Mouse (Mus musculus) heart, postnatal 10 days (tissue): ENCODE data around the gene Cenpa. TPM values are rescaled to one million over a fixed set of nuclear protein-coding genes. Genes with fewer than 3 reads are reported as not detected.
"Not testable (repeated sequence)": the region's sequence is repeated elsewhere in the genome, so short reads cannot be mapped to it uniquely, and the experiment has no call there.

Experiments
- DNase-seq, 2 experiments: peaks; one replicate each; pipeline ENCODE4 v3.0.0; 2021
- intact Hi-C: fragments of 180-260 bp; cut with DNase I; formaldehyde crosslinking; loops from one replicate; pipeline ENCODE4 v1.15.1; 2025
- total RNA-seq, 2 experiments: library from RNA; stranded (reverse); gene quantifications; 2 replicates each; pipeline ENCODE4 v1.2.3; 2021

Gene Cenpa
- total RNA-seq, 2 experiments from 2014 or later, result 85.5 to 86.1 TPM

DNA sequence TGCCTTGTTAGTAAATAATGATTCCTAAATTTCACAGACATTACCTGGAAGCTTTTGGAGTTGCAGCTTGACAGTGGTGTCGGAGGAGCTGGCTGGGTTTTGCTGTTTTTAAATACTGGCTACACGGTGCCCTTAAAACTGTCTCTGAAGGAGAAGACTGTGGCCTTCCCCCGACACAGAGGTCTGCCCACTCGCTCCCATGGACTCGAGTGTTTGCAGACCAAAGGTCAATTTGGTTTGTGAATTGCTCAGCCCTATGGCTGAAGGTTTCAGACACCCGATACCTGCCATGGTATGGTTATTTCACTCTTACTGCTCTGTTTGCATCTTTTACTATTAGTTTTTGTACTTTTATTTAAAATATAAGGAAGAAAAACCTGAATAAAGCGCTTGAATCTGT lies 7.4 kb downstream of the Cenpa start:
- intact Hi-C loops, result no loop called here

GRCm38 (mm10) chr5:30676800-30677199 lies 10.2 kb downstream of the Cenpa start:
- no peak for DNase-seq
- intact Hi-C loops, result no loop called here

More for the DNA sequence above, 7.4 kb downstream of the Cenpa start:
- DNase-seq, result no peak

DNA sequence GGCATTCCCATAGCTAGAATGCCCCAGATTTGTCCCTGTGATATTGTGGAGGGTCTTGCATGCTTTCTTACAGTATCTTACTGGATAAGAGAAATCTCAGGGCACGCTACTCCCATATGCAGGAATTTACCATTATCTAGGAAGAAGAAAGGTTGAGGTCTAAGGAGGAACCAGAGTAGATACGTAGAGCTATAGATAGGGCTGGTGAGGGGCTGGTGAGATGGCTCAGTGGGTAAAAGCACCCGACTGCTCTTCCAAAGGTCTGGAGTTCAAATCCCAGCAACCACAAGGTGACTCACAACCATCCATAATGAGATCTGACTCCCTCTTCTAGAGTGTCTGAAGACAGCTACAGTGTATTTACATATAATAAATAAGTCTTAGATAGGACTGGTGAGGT lies 11.5 kb downstream of the Cenpa start:
- DNase-seq, intact Hi-C loops: not testable (repeated sequence)

GRCm38 (mm10) chr5:30678722-30679296 lies 12.2 kb downstream of the Cenpa start:
- intact Hi-C loops, result no loop called here
- no peak for DNase-seq

DNA sequence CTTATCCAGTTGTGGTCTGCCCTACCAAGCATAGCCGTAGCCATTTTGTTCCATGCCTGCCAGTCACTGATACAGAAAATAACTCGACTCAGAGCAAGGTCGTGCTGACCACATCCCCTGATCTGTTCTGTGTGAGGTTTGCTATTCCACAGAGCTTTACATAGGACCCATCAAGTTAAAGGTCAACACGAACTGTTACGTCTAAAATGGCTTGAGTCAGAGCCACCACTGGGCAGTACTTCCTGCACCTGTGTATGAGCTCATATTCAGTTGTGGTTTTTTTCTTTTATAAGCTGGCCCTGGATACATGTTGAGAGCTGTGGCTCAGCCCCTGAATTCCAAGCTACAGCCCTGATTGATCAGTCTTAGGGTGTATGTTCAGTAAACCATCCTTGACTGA lies 13.0 kb downstream of the Cenpa start:
- DNase-seq, result no peak
- intact Hi-C loops, result no loop called here

DNA sequence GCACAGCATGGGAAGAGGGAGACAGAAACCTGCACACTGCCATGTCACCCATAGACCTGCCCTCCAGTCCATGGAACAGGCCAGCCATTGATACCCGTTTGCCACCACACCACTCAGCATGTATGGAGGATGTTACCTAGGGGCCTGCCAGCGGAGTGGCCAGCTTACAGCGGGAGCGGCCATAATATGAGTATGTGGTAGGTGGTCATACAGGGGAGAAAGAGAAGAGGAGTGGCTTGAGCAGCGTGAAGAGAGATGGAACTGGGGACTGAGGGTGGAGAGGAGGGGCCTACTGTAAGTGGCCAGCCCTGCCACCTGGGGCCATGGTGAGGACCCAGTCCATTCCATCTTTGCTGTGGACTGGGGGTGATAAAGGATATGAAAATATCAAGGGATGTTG lies 15.4 kb downstream of the Cenpa start:
- intact Hi-C loops, result loop anchor here (5.0 kb wide), 1 partner anchor 165 kb away; no protein-coding TSS in a partner anchor

DNA sequence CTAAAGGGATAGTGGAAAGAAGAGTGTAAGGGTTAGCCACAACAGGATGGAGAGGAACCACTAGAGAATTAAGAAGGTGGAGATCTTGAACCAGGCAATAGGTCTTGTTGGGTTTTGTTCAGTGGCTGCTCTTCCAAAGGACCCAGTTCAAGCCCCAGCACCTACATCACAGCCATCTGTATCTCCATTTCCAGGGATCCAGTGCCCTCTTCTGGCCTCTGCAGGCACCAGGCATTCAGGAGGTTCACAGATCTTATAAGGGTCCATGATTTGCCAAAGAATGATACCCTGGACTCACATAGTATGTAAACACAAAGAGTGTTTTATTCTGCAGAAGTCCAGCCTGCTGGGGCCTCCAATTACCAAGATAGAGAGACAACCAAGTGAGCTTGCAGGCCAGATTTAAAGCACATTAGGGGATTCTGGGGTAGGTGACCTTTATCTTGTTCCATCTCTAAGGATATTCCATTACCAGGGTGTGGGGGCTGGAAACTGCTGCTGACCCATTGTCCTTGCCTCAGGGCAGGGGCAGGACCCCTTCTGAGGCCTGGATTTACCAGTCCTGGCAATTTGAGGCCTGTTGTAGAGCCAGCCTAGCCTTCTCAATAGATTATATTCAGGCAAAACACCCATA lies 16.5 kb downstream of the Cenpa start:
- no peak for DNase-seq
- intact Hi-C loops, result loop anchor here (5.0 kb wide), 1 partner anchor 166 kb away; no protein-coding TSS in a partner anchor

More for the DNA sequence above, 15.4 kb downstream of the Cenpa start:
- DNase-seq, result no peak

GRCm38 (mm10) chr5:30683993-30684392 lies 17.4 kb downstream of the Cenpa start:
- intact Hi-C loops, result loop anchor here (5.0 kb wide), 1 partner anchor 167 kb away; no protein-coding TSS in a partner anchor

GRCm38 (mm10) chr5:30686781-30687180 lies 20.2 kb downstream of the Cenpa start:
- intact Hi-C loops, result no loop called here
- no peak for DNase-seq

More at GRCm38 (mm10) chr5:30683993-30684392, 17.4 kb downstream of the Cenpa start:
- DNase-seq, result no peak

DNA sequence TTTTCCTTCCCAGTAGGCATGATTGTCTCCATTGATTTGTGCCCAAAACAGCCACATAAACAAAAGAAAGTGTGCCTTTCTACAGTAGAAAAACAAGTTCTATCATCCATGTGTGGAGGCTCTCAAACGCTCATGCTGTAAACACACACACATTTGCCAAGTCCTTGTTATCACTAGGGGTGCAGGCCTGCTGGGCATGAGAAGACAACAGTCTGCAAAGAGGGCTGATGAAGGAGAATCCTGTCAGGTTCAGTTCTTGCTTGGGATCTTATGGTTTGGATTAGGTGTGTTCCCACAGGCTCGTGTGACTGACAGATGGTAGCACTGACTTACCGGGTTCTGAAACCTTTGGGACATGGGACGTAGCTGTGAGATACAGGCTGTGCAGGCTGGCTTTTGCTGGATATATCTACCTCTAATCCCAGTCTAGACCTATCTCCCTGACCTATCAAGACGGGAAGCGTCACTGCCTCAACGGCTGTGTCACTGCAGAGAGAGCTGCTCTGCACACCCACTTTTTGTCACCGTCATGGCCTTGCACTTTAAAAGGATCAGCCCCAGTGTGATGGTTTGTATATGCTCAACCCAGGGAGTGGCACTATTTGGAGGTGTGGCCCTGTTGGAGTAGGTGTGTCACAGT lies 33.9 kb downstream of the Cenpa start:
- intact Hi-C loops, result no loop called here

DNA sequence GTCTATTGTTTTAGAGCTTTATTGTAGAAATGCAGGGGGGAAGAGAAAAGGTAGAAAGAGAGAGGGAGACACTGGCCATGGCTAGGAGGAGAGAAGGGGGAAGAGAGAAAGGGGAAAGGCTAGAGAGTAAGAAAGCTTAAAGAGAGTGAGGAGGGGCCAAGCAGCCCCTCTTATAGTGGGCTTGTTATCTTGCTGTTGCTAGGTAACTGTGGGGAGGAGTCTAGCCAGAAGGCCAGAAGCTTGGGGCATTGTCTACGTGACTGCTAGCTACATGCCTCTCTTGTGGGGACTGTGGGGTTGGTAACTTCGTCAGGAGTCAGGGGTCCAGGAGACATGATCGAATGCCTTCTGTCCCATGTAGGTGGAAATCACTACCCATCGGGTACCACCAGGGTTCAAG lies 34.8 kb downstream of the Cenpa start:
- intact Hi-C loops, DNase-seq: not testable (repeated sequence)

More for the DNA sequence above, 33.9 kb downstream of the Cenpa start:
- no peak for DNase-seq

DNA sequence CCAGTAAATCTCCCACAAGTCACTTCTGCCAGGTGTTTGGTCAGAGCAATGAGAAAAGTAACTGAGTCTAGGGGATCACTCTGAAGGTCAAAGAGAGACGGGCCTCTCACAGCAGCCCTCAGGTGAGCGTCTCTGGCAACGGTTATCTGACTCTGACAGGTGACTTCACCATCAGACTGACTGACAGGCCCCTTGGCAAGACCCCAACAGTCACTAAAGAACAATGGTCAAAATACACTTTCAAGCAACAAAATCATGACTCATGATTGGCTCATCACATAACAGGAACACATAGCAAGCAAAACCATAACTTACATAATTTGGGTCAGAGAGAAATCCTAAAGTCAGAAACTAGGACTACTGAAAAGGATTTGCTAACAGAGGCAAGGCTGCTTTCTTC lies 35.3 kb downstream of the Cenpa start:
- intact Hi-C loops, result no loop called here
- no peak for DNase-seq

- peak; percentile 85 to 86 for DNase-seq
- intact Hi-C loops, result loop anchor here (1.0 to 5.0 kb wide), 3 partner anchors 65 to 292 kb away; no protein-coding TSS in a partner anchor
Observed at GRCm38 (mm10) chr5:30709744-30710383, 43.3 kb downstream of the Cenpa start.

- intact Hi-C loops, result no loop called here
Observed at GRCm38 (mm10) chr5:30710486-30710885, 43.9 kb downstream of the Cenpa start.

DNA sequence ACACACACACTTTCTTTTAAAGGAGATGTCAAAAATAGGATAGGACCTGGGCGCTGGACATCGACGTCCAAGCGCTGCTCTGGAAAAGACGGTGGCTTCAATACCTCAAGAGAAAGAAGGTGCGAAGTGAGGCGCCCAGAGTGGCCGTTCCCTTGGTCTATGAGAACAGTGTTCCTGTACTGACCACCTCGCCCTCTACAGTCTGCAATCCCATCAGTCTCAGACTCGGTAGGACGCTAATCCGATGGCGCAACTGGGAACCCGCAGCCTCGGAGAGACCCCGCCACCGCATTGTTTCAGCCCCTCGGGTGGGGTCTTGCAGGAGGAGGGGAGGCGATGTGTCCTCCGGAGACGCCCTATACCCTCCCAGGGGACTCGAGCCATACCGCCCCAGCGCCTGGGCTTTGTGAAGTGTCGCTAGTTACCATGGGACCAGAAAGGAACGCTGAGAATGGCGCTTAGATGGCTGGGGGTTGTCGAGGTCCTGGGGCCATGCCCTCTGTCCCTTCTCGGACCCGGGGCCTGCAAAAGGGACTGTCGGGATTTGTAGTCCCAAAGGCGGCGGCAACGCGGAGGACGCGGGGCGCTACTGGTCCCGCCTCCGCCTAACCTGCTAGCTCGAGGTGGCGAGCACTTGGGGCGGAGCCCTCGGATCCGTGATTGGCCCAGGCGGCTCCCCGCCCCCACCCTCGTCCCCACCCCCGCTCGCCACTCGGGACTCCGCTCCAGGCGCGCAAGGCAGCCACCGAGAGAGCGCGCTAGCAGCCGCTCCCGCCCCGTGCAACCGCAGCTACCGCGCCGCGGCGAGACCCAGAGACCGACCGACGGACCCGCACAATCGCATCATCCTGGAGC lies 44.8 kb downstream of the Cenpa start, which contains the start of gene Dpysl5:
TSS of gene Dpysl5 (plus strand) at position 418 of the 855 bp plus-strand sequence.
- DNase-seq, result peak; percentile 46 to 57
- intact Hi-C loops, result no loop called here

More at GRCm38 (mm10) chr5:30710486-30710885, 43.9 kb downstream of the Cenpa start:
- peak in 1 of 2 experiments; percentile 15 for DNase-seq

DNA sequence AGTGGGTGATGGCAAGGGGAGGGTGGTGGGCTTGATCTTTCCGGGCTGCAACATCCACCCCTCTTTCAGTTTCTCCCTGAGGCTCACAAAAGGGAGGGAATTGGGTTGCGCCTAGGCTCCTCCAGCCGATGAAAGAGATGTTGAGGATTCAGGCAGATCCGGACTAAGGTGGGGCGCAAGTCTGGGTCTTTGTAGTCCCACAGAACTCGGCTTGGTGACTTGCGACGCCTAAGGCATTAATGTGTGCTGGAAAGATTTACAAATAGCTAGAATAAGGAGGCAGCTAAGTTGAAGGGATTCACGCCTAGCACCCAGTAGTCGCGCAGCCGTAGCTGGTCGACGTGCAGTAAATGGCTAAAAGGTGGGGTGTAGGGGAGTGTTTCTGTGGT lies 45.4 kb downstream of the Cenpa start:
- intact Hi-C loops, result no loop called here
- DNase-seq, result no peak

GRCm38 (mm10) chr5:30712441-30713298 lies 46.1 kb downstream of the Cenpa start:
- intact Hi-C loops, result no loop called here
- DNase-seq, result peak; percentile 7 to 16

DNA sequence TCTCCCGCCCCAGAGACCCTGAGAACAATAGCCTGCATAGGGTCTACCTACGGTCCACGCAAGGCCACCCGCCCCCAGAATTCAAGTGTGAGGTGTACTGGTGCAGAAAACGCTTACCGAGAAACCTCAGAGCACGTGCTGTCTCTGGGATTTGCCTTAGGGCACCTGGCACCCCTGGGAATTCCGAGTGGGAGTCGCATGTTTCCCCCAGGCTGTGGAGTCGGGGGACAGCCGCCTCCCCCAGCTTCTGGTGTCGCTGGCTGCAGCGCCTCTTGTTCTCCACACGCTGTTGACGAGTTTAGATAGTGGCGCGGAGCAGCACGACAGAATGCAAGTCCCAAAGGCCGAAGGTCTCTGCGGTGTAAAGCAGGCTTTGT lies 46.7 kb downstream of the Cenpa start:
- intact Hi-C loops, result no loop called here
- DNase-seq, result peak; percentile 10 to 14

- DNase-seq, result no peak
- intact Hi-C loops, result loop anchor here (1.0 kb wide), 1 partner anchor 83 kb away; no protein-coding TSS in a partner anchor
Observed at GRCm38 (mm10) chr5:30713691-30714090, 47.1 kb downstream of the Cenpa start.
